Mouse (Mus musculus) kidney, adult 10 weeks (tissue): ENCODE measurements around the gene Zfp870. TPM values are rescaled to one million over a fixed set of nuclear protein-coding genes. Genes with fewer than 3 reads are reported as not detected.

Experiments
- polyA plus RNA-seq: library from polyadenylated mRNA; stranded (reverse); fragments of 350-450 nt; fragmentation: Illumina TruSeq; extraction: RNeasy Lipid Tissue Mini Kit (QIAGEN cat#74804); gene quantifications from one replicate; pipeline ENCODE4 v1.2.3, GENCODE M21; 2014; ENCODE audit warnings: low read depth, low replicate concordance

The Zfp870 gene
- polyA plus RNA-seq: 8.4 TPM

DNA sequence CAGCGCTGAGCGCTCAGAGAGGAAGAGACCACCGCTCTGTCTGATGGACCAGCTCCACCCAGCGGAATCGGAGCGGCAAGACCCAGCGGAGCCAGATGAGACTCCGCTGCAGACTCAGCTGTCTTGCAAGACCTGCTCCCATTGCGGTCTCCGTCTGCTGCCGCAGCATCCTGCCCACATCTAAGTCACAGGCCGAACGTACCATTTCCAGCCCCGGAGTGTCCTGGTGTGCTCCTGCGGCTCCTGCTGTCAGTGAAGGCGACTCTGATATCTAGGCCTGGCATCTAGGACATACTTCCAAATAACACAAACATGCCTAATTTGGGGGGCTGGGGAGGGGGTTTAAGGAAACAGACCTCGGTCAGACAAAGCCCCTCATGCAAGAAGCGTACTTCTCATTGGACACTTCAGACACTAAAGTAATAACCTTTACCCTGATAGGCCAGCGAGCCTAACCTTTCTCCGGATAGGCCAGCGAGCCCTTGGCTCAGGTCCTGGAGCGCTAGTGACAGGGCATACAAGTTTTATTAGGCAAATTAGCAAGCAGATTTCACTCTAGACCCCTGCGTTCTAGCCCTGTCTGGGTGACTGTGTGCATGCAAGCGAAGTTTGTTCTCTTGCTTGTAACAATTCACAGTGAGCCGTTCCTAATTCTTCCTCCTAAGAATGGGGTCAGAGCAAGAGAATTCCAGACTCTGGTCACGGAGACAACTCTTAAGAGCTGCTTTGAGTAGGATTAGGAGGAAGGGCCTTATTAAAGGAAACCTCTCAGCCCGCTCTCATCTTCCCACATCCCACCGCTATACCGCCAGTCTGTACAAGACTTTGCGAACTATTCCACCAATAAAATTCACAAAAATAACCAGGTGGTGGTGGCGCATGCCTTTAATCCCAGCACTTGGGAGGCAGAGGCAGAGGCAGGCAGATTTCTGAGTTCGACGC lies at the start of gene Zfp870:
Zfp870 (minus strand) TSS at position 404 of the 942 bp plus-strand sequence.

DNA sequence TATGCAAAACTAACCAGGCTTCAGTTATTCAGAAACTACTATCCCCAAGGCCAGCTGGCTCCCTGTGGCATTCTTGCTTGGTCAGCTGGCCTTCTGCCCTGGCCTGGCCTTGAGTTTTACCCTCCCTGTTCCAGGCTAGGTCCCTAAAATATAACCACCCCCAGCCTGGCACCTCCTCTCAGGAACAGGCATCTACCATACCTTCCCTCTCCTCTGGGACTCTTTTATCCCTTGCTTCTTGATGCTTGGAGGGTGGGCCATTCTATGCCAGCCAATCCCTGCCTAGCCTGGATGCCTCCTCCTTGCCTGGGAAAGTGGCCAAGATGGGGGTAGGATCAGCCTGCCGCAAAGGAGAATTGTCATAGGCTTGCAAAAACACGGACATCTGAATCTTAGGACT lies 25.7 kb upstream of the Zfp870 start, which contains the start of gene Cyp4f14:
Cyp4f14 (minus strand) TSS at position 212 of the 400 bp plus-strand sequence.

GRCm38 (mm10) chr17:32829540-32830417 lies 61.7 kb downstream of the Zfp870 start, which contains the start of gene Zfp799:
Gene Zfp799, minus strand, starts transcription at chr17:32830261.

Other genes starting within 250 kb of the Zfp870 start
- gene Cyp4f40, start 232.7 kb downstream of the Zfp870 start, polyA plus RNA-seq: not detected
- gene Cyp4f15, start 206.0 kb downstream of the Zfp870 start, polyA plus RNA-seq: not detected
- gene Zfp871, start 103.4 kb downstream of the Zfp870 start, polyA plus RNA-seq: 102 TPM
- gene Zfp811, start 81.7 kb downstream of the Zfp870 start, polyA plus RNA-seq: 0.97 TPM
- gene Zfp799, start 61.4 kb downstream of the Zfp870 start, polyA plus RNA-seq: 14.9 TPM
- 2.1 TPM for gene Cyp4f14, start 25.7 kb upstream of the Zfp870 start, polyA plus RNA-seq
- 11.3 TPM for gene Cyp4f13, start 55.8 kb upstream of the Zfp870 start, polyA plus RNA-seq
- 11.5 TPM for gene Zfp472, start 74.2 kb upstream of the Zfp870 start, polyA plus RNA-seq
- gene Zfp952, start 101.5 kb upstream of the Zfp870 start, polyA plus RNA-seq: 18.4 TPM
- 19.6 TPM for gene Zfp763, start 141.8 kb upstream of the Zfp870 start, polyA plus RNA-seq
- not detected for gene 4921501E09Rik, start 176.4 kb upstream of the Zfp870 start, polyA plus RNA-seq
- gene Zfp563, start 197.7 kb upstream of the Zfp870 start, polyA plus RNA-seq: 20.4 TPM
- not detected for gene Morc2b, start 248.0 kb upstream of the Zfp870 start, polyA plus RNA-seq